Mouse (Mus musculus): ENCODE measurements at regions not wholly inside any gene's neighbourhood (a gene's known extent, or its start where the extent isn't known, plus 50 kb on each side); places are given as distances from the start of the nearest gene placed in this dataset.
A peak's percentile ranks its signal among the peaks of the same experiment; 100 is the strongest.

DNA sequence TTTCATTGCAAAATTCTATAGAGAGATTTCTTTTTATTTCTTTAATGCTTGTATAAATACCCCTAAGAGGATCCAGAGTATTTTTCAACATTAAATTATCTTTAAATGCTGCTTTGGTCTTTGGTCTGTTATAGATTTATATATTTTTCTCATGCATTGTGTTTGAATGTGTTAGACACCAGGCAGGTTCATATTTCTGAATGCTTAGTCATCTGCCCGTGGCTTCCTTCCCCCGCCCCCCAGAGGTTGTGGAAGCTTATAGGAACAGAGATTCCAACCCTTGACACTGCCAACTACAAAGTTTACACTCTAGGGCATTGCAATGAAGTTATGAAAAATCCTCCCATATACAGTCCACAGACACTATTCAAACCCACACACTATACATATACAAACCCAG lies 1066.6 kb downstream of the Efnb2 start:
- Histone ChIP-seq H3K27ac (ENCODE audit: low read depth, low read length) (no peak overlapping the region), H3K4me3 (ENCODE audit: low read depth, low read length) (no peak overlapping the region), H3K9ac (ENCODE audit: low read depth, low read length) (no peak overlapping the region), H3K36me3 (ENCODE audit: control insufficient read depth, insufficient read depth, low read length) (no peaks in the 10 kb centered on the region), H3K4me1 (replicated peaks; ENCODE audit: control insufficient read depth, insufficient read depth, low read length) (no peaks in the 10 kb centered on the region), H3K4me2 (replicated peaks; ENCODE audit: low read depth, low read length) (no peak overlapping the region), H3K27me3 (ENCODE audit: control insufficient read depth, insufficient read depth, low read length) (no peaks in the 10 kb centered on the region), H3K9me3 (ENCODE audit: control insufficient read depth, low read length) (no peaks in the 10 kb centered on the region)
- DNase-seq (ENCODE audit: low spot score) (no peak), ATAC-seq (ENCODE audit: low FRiP score) (no peak)
- WGBS = 88% methylated on average over 2 of the region's 2 CpGs

DNA sequence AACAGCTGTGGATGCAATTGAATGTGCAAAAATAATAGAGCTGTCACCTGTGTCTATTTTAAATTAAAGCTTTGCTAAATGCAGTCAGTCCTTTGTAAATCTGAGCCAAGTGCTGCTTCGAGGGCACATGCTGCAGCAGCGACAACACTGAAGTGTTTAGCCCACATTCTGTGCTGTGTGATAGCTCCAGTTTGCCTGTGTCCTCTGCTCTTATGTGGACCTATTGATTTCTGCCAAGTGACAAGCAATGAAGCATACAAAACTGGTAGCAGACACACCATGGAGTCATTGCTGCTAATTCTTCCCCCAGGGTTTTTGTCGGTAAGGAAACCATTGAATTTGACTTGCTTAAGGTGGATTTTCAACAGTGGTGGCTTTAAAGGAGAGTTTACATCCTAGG lies 1085.4 kb downstream of the Efnb2 start:
- 27% methylated on average over 3 of the region's 3 CpGs for WGBS
- no peak overlapping the region for H3K27ac ChIP-seq (ENCODE audit: low read depth, low read length)

DNA sequence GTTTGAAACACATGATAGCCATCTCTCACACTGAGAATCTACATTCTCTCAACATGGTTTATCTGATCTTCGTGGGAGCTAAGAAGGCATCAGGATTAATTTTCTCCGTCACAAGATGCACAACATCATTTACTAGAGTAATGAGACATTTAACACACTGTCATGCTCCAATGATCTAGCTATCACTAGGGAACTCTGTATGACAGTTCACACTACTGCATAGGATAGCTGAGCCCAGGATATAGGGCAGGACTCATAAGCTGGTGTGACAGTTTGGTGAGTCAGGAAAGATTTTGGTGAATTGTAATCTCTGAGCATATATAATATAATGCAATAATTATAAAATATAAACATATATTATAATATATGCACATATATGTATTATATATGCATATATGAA lies 1100.4 kb downstream of the Efnb2 start:
- ATAC-seq (ENCODE audit: low FRiP score) = peak; percentile 69
- Histone ChIP-seq H3K36me3 (ENCODE audit: control insufficient read depth, insufficient read depth, low read length) (no peaks in the 10 kb centered on the region), H3K4me2 (replicated peaks; ENCODE audit: low read depth, low read length) (no peak overlapping the region), H3K4me1 (replicated peaks; ENCODE audit: control insufficient read depth, insufficient read depth, low read length) (no peaks in the 10 kb centered on the region), H3K9me3 (ENCODE audit: control insufficient read depth, low read length) (no peaks in the 10 kb centered on the region), H3K4me3 (ENCODE audit: low read depth, low read length) (no peak overlapping the region), H3K27me3 (ENCODE audit: control insufficient read depth, insufficient read depth, low read length) (no peaks in the 10 kb centered on the region), H3K27ac (ENCODE audit: low read depth, low read length) (no peak overlapping the region), H3K9ac (ENCODE audit: low read depth, low read length) (no peak overlapping the region)
- no peak for DNase-seq (ENCODE audit: low spot score)
- 77% methylated on average over 2 of the region's 2 CpGs for WGBS

More for the DNA sequence above, 1085.4 kb downstream of the Efnb2 start:
- no peak for ATAC-seq (ENCODE audit: low FRiP score)
- no peak for DNase-seq (ENCODE audit: low spot score)
- H3K36me3 ChIP-seq (ENCODE audit: control insufficient read depth, insufficient read depth, low read length) = no peaks in the 10 kb centered on the region
- H3K9me3 ChIP-seq (ENCODE audit: control insufficient read depth, low read length) = no peaks in the 10 kb centered on the region
- no peak overlapping the region for H3K4me2 ChIP-seq (replicated peaks; ENCODE audit: low read depth, low read length)
- H3K4me1 ChIP-seq (replicated peaks; ENCODE audit: control insufficient read depth, insufficient read depth, low read length) = no peaks in the 10 kb centered on the region
- H3K9ac ChIP-seq (ENCODE audit: low read depth, low read length) = no peak overlapping the region
- no peak overlapping the region for H3K4me3 ChIP-seq (ENCODE audit: low read depth, low read length)
- no peaks in the 10 kb centered on the region for H3K27me3 ChIP-seq (ENCODE audit: control insufficient read depth, insufficient read depth, low read length)

DNA sequence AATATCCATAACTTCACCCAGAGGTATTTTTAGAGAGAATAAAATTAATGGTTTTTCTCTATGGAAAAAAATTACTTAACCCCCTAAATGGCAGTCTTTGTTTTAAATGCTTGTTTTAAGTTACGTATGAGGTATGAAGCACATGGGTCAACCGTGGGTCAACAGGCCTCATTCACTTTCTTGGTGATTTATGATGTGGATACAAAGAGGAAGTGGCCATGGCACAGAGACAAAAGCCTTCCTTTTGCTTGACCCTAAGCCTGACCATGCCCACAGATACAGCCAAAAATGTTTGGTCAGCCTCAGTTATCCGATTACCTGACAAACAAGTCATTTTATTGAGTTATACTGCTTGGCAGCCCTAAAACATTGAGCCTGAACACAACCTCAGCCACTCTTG lies 1106.3 kb downstream of the Efnb2 start:
- no peak for ATAC-seq (ENCODE audit: low FRiP score)
- no peaks in the 10 kb centered on the region for H3K9me3 ChIP-seq (ENCODE audit: control insufficient read depth, low read length)

More for the DNA sequence above, 1106.3 kb downstream of the Efnb2 start:
- Histone ChIP-seq H3K4me3 (ENCODE audit: low read depth, low read length) (no peak overlapping the region), H3K4me2 (replicated peaks; ENCODE audit: low read depth, low read length) (no peak overlapping the region), H3K4me1 (replicated peaks; ENCODE audit: control insufficient read depth, insufficient read depth, low read length) (no peaks in the 10 kb centered on the region), H3K36me3 (ENCODE audit: control insufficient read depth, insufficient read depth, low read length) (no peaks in the 10 kb centered on the region), H3K27me3 (ENCODE audit: control insufficient read depth, insufficient read depth, low read length) (no peaks in the 10 kb centered on the region), H3K27ac (ENCODE audit: low read depth, low read length) (no peak overlapping the region), H3K9ac (ENCODE audit: low read depth, low read length) (no peak overlapping the region)
- WGBS = 50% methylated on average over 3 of the region's 3 CpGs
- DNase-seq (ENCODE audit: low spot score) = no peak

Measured in hindbrain, embryonic 11.5 days (tissue).